Mouse (Mus musculus): ENCODE measurements around the gene Eif5a.
"Not testable (repeated sequence)": the region's sequence is repeated elsewhere in the genome, so short reads cannot be mapped to it uniquely, and the experiment has no call there.

Eif5a gene

DNA sequence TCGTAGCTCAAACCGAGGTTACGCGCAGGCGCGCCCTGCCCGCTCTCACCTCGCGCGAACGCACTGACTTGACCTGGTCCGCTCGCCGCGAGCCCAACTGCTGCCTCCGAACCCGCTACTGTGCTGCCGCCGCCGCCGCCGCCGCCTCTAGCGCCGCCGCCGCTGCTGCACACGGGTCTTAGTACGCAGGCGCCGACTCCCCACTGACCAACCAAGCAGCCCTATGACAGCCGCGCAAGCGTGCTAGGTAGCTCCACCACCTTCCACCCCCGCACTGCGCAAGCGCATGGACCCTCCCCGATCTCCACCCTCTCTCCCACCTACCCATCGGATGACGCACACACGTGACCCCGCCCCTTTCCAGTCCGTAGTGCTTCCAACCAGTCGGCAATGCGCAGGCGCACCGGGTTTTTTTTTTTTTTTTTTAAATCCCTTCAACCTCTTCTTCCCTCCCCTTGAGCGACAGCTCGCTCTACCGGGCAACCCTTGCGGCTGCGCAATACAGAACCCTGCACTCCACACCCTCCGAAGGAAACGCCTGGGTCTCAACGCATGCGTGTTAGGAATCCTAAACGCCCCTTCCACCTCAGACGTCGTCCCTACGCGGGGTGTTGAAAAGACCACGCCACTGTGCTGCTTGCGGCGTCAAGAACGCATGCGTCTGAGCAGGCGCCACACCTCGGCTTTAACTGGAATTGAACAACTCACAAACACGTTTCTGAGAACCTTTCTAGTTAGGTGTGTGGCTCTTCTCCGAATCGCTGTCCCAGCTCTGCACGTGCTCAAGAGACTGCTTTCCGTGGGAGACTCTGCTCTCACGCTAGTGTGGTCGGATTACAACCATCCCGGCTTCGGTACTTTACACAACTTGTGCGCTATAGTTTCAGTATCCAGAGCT lies at the start of gene Eif5a:
Gene Eif5a, minus strand, starts transcription at position 845 of the 898 bp plus-strand sequence.
- DNase-seq (ENCODE audit: low spot score in 2 of 2): peak; percentile 100

DNA sequence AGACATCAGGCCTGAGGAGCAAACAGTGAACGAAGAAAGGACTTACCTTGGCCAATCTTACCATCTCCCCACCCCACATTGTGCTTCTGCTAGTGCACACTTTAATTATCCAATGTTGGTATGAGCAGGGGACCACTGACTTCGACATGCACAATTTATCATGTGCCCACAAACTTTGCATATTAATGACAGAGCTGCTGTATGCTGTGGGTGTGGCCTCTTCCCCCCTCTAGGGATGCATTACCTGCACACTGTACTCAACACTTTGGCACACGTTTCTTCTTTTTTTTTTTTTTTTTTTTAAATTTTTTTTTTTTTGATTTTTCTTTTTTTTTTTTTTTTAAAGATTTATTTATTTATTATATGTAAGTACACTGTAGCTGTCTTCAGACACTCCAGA lies 49.0 kb upstream of the Eif5a start:
- no peak for DNase-seq (ENCODE audit: low spot score in 2 of 2)

DNA sequence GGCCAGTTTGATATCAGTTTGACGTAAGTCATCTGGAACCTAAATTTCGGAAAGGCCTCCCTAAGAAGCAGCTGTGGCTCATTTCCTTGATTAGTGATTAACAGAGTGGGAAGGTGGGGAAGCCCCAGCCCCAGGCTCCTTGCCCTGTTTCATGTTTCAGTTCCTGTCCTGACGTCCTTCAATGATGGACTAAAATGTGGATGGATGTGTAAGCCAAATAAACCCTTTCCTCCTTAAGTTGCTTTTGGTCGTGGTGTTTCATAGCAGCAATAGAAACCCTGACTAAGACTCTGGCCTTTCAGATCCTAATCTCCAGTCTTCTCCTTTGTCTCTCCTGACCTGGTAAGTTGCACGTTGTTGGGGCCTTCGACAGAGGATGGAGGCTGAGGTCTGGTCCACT lies 48.5 kb upstream of the Eif5a start:
- no peak for DNase-seq (ENCODE audit: low spot score in 2 of 2)

DNA sequence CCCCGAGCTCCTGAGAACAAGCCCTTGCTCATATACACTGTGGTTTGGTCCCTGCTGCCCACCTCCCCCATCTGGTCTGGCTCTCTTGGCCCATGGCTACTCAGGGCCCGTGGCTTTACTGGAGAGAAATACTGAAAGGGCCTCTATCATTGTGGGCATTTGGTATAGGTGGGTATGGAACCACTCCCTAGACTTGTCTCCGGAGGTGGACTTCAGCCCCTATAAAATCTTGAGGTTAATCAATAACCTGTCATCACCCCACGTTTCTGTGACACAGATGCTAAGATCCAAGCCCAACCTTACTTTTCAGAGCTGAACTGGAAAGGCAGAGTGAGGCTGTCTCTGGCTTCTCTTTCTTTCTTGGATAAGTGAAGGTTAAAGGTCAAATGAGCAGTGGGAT lies 47.0 kb upstream of the Eif5a start:
- no peak for DNase-seq (ENCODE audit: low spot score in 2 of 2)

DNA sequence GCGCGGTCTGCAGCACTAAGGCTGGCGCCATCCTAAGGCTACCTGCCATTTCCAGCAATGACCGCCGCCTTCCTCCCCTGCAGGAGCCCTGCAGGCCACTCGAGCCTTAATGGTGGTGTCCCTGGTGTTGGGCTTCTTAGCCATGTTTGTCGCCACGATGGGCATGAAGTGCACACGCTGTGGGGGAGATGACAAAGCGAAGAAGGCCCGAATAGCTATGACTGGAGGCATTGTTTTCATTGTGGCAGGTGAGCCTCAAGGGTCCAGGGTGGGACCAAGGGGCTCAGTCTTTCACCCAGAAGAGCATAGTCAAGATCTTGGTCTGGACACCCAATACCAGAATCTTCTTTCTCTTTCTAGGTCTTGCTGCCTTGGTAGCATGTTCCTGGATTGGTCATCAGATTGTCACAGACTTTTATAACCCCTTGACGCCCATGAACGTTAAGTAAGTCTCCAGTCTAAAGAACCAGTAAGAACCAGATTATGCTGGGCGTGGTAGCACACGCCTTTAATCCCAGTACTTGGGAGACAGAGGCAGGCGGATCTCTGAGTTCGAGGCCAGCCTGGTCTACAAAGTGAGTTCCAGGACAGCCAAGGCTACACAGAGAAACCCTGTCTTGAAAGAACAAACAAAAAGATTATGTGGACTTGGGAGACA lies 45.2 kb upstream of the Eif5a start:
- DNase-seq (ENCODE audit: low spot score in 2 of 2): no peak

DNA sequence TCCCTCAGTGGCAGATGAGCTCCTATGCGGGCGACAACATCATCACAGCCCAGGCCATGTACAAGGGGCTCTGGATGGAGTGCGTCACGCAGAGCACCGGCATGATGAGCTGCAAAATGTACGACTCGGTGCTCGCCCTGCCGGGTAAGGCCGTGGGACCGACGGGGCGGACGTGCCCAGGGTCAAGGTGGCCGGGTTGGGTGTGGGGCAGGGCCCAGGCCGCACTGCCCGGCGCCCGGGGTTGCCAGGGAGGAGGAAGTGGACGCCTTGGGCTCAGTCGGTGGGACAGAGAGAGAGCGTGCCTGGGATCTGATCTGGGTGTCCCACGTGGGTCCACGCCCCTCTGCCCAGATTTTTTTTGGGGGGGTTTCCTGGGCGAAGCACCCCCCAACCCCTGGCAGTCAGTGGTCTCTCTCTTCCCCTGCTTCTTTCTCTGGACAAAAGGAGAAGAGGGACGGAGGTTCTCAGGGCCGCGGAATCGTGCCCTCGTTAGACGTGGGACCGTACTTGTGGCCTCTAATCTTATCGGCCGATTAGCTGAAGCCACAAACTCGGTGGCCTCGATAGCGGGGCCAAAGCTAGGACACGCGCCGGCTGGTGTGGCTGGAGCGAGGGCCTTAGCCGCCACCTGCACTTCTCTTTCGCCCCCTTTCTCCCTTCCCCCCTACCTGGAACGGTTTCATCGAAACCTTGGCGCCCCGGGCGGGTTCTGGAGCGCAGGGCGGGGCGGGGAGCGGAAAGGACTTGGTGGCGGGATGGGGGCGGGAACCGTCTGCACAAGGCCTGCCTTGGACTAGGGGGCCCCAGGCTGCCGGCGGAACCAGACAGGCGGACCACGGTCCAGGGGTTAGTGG lies 44.5 kb upstream of the Eif5a start:
- no peak for DNase-seq (ENCODE audit: low spot score in 2 of 2)

DNA sequence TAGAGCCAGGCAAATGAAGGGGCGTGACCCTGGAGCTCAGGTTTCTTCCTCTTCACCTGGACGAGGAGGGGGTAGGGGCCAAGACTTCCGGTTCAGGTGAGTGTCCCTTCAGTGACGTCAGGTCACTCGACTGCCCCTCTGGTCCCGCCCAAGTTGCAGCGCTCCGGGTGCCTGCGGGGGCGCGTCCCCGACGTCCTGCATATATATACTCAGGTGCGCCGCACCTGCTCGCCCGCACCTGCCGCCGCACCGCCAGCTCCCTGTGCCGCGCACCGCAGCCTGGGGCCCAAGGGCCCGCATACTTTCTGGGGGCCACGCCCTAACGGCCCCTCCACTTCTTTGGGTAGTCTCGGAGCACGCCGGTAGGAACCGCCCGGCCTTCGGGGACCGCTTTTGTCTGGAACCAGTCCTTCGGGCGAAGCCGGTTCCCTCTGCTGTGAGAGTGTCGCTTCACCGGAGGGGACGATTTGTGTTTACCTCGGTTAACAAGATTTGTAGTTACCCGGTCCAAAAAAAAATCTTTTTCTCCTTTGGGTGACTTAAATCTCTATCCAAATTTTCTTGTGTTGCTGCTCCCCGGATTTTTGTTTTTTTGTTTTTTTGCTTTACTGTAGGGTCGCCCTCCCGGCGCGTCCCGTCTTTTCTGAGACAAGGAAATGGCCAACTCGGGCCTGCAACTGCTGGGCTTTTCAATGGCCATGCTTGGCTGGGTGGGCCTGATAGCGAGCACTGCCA lies 43.7 kb upstream of the Eif5a start:
- no peak for DNase-seq (ENCODE audit: low spot score in 2 of 2)

- no peak for DNase-seq (ENCODE audit: low spot score in 2 of 2)
These were observed 43.0 kb upstream of the Eif5a start, which contains the start of gene Cldn7 for GRCm38 (mm10) chr11:69964650-69965270. Gene Cldn7, plus strand, starts transcription at chr11:69964779.

DNA sequence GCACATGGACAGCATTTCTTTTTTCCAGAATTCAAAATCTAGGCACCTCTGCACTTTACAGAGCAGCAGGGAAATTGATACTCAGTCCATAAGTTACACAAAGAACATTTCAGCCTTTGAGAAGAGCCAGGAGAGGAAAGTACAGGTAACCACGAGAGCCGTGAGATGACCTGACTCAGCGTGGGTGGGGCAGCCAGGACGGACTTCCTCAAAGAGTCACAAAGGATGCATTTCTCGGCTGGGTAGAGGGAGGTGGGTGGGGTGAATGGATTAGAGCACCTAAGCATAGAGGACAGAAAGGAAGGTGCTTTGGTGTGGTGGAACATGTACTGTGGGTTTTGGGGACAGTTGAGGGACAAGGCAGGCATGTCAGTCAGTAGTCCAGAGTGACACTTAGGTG lies 40.1 kb upstream of the Eif5a start:
- no peak for DNase-seq (ENCODE audit: low spot score in 2 of 2)

GRCm38 (mm10) chr11:69960616-69961015 lies 38.9 kb upstream of the Eif5a start:
- no peak for DNase-seq (ENCODE audit: low spot score in 2 of 2)

GRCm38 (mm10) chr11:69956218-69956617 lies 34.5 kb upstream of the Eif5a start:
- no peak for DNase-seq (ENCODE audit: low spot score in 2 of 2)

DNA sequence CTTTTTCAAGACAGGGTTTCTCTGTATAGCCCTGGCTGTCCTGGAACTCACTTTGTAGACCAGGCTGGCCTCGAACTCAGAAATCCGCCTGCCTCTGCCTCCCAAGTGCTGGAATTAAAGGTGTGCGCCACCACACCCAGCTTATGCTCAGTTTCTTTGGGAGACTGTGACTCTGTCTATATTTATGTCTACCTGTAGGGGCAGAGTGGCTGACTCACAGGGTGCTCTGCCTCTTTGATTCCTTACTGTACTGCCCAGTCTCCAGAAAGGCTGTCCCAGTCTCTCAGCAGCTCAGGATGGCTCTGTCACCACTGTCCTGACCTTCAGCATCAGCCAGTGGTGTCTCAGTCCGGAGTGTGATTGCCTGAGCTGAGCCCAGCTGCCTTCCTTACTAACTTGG lies 33.9 kb upstream of the Eif5a start:
- DNase-seq (ENCODE audit: low spot score in 2 of 2): not testable (repeated sequence)

DNA sequence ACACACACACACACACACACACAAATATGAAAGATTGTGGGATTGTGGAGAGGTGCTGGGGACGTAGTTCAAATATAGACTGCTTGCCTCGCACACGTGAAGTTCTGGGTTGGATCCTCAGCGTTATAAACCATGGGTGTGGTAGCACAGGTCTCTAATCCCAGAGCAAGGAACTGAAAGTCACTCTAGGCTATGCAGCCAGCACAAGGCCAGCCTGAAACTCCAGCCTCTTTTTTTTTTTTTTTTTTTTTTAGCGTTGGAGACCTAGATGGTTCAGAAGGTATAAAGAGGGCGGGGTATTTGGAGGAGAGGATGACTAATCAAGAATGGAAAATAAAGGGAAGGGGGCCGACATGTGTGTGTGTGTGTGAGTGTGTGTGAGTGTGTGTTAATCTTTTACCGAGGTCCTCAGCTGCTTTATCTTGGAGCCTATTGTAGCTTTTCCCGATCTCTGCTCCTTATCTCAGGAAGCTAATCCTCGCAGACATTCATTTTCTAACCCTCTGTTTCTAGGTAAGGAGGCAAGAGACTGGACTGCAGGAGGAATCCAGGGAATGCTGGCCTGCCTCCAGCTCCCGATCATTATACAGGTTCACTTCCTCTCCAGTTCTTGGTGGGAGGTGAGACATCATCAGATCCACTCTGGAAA lies 31.6 kb upstream of the Eif5a start:
- no peak for DNase-seq (ENCODE audit: low spot score in 2 of 2)

- DNase-seq (ENCODE audit: low spot score in 2 of 2): no peak
These were observed 30.5 kb upstream of the Eif5a start for GRCm38 (mm10) chr11:69952274-69952673.

- DNase-seq (ENCODE audit: low spot score in 2 of 2): no peak
These were observed 29.2 kb upstream of the Eif5a start for GRCm38 (mm10) chr11:69950807-69951459.

DNA sequence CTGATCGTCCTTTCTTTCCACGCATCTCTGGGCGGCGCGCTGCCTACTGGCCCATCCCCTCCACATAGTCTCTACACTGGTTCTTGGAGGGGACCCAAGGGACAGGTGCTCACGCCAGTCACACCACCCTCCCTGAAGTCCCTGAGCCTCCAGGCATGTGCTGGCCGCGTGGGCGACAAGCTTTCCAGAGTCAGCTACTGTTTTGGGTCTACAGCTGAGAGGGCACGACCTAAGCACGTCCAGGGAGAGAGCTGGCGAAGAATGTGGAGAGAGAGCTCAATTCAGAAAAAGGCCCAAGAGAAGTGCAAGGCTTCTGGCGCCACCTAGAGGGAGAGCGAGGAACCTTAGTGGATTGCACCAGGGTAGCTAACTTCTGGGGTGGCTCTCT lies 27.0 kb upstream of the Eif5a start:
- peak; percentile 72 to 81 for DNase-seq (ENCODE audit: low spot score in 2 of 2)

DNA sequence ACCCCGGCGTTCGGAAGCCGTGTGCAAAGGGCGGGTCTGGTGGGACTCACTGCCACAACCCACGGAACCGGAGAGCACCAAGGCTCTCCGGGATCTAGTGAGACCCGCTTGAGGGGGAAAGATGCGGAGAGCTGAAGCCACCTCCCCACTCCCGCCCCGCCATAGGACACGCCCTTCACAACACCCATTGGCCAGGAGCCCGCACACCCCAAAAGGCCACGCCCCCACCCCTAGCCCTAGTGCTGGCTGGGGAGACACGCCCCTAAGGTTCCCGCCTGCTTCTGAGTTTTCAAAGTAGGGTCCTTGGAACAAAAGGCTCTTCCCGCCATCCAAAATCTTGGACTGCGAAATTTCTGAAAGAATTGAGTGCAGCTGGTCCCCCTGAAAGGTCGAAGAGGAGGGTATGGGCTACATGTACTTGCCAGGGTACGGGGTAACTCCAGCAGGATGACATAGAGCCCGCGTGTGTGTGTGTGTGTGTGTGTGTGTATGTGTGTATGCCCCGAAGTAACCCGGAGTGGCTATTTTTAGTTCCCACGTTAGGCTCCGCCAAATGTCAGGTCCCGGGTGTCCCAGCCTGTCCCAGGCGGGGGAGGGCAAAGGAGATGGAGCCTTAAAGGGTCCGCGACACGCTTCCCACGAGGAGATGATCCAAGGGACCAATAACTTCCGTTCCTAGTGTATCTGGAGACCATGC lies 26.5 kb upstream of the Eif5a start, which contains the start of gene Slc2a4:
Gene Slc2a4, minus strand, starts transcription at position 123 of the 697 bp plus-strand sequence.
- peak in 1 of 2 experiments; percentile 29 for DNase-seq (ENCODE audit: low spot score in 2 of 2)

DNA sequence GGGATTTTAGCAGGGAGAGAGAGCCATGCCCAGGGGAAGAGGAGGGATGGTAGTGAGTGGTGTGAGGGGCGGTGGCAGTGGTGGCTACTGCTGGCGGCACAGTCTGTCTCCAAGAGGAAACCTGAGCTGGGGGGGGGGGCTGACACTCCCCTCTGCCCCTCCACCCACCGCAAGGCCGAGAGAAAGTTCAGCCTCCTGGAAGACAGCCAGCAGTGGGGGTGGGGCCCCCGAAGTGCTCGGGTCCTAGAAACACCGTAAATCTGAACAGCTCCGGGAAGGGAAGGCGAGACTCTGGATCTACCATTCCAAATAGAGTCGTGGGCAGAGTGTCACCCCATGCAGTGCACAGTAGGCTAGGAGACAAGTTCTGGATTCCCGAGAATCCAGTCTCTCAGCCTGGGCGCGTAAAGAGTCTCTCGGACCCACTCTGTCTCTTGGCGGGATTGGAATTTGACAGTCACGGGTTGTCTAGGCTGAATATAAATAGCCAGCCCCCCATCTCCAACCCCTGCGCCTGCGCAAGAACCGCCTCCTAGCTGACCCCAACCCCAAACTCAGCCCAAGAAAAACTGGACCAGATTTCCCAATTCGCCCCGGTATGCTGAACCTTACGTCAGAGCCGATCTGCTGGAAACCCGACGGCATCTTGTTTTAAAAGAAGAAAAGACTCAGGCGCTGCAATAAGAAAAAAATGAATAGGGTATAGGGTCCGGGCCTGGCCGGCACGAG lies 25.7 kb upstream of the Eif5a start:
- DNase-seq (ENCODE audit: low spot score in 2 of 2): no peak

All from right cerebral cortex, adult 2 months (tissue).